Mouse (Mus musculus) kidney, adult 18-20 months (tissue): ENCODE results near the gene Vps37c.

Experiments used
- DNase-seq: peaks from one replicate; pipeline ENCODE4 v3.0.0; 2021

The Vps37c gene

DNA sequence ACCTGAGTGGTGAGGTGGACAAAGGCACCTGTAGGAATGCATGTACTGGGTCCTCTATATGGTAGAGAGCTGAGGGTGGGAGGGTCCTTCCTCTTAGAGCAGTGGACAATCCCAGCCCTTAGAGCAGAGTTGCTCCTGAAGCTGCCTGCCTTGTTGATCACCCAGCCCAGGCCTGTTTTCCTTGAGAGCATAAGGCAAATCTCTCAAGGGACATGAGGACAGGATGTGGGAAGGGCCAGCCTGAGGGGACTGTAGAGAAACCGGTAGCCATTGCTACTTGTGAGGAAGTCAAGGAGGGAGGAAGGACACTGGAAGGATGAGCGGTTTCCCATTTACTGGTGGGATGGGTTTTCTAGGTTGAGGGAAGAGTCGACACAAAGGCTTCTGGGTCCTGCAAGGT, 54.0 kb downstream of the Vps37c start:
- DNase-seq = no peak

DNA sequence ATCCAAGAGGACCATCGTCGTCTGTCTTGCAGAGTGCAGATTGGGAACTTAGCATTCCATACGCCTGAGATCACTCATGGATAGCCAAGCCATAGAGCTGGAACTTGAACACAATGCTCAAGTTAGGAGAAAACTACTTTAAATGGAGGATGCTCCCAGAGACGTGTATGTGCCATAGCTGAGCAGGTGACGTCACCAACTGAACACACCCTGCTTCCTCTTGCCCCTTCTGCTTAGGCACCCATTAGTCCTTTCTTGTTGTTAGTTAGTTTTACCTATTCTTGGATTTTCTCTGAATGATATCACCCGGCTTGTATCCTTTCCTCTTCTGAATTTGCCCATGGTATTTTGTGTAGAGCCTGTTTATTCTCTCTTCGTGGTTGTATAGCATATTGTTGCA, 58.6 kb downstream of the Vps37c start:
- no peak for DNase-seq

DNA sequence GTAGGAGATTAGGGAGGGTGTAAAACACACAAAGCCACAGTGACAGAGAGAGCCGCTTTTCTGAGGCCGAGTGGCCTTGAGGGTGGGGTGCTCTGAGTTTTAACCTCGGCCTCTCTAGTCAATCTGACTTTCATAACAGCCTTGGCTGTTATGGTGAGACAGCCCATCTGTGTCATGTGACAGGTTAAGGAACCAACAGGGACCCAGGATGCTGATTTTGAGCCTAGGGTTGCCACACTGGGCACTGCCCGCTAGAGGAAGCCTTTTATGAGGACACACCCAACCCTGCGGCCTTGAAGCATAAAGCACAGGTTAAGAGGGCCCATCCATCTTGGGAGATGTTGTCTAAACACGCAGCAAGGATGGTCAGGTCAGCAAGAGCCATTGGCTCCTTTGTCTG, 59.2 kb downstream of the Vps37c start:
- DNase-seq = no peak

DNA sequence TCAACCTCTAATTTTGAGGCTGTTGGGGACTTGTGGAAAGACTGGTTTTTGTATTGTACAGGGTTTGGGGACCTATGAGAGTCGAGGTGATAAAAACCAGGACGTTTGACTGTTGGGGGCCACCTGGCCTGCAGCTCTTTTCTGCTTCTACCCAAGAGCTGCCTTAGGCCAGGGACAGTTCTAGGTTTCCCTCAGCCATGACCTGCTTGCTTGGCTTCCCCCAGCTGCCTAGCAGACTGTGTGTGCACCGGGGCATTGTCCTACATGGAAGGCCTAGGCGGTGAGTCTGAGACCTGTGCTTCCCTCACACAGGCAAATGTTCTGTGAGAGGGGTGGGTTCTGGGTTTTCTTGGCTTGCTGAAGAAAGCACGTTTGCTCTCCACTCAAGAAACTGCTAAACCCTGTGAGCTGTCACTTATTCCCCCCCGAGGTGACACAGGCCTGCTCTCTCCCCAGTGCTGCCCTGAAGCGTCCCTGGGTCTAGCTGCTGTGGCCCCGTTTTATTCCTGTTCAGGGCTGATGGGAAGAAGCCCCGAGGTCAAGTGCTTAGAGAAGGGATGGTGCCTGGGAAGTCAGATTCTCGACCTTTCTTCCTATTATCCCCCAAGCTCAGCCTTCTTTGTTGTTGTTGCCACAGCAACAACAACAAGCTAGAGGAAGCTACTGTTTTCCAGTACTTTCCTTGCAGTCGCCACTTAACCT, 60.0 kb downstream of the Vps37c start:
- DNase-seq = no peak

DNA sequence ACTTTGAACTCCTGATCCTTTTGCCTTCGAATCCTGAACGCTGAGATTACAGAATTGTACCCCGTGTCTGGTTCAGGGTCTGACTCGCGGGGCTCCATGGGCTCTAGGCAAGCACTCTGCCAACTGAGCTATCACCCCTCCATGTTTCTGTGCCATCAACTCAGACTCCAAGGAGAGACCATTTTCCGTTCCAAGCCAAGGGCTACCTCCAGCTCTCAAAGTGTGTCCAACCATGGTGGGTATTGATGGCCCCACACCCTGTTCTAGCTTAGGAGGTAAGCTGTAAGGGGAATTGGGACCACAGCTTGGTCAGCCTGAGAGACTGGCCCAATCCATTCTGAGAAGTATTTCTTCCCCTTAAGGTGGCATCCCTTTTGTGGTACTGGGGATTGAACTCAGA, 60.8 kb downstream of the Vps37c start:
- DNase-seq = no peak

DNA sequence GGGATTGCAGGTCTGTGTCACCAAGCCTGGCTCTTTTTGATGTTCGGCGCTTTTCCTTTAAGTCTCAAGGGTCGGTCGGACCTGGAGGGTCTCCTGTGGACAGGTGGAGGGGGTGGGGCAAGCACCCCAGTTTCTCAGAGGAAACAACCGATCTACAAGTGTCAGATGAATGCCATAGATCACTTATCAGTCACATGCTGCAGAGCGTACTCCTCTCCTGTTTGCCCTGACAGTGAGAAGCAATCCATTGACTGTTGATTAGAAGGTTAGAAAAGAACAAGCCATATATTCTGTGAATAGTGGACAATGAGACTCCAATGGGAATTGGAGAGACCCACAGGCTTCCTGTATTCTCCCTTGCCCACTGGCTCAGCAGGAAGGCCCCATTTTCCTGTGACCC, 61.6 kb downstream of the Vps37c start:
- DNase-seq = no peak

DNA sequence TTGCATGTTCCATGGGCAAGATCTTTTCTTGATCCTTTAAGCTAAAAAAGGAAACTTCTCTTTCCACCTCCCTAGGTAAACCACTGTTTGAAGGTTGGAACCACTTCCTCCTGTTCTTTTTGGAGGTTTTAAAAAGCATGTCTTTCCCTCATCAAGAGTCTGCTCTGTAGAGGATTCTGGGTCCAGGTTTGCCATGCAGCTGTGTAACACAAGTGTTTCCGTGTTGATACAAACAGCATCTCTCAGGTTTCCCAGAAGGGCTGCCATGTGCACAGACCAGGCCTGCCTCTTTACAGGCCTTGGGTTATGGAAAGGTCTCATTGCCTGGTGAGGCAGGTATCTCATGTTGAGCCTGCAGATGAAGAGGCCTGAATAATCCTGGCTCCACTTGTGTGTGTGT, 63.1 kb downstream of the Vps37c start:
- DNase-seq = no peak

DNA sequence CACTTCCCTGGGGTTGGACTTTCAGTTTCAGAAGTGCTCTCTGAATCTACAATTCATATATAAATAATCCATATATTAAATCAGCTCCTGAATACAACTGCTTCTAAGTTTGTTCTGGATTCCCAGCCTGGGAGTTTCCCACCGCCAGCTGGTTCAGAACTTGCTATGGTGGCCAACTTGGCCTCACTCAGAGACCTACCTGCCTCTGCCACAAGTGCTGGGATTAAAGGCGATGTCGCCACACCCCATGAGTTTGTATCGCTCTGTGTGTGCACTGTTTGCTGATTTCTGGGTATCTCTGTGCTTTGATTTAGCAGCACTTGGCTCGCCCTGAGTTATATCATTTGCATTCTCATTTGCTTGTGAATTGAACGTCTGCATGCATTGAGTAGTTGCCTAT, 63.6 kb downstream of the Vps37c start:
- no peak for DNase-seq

DNA sequence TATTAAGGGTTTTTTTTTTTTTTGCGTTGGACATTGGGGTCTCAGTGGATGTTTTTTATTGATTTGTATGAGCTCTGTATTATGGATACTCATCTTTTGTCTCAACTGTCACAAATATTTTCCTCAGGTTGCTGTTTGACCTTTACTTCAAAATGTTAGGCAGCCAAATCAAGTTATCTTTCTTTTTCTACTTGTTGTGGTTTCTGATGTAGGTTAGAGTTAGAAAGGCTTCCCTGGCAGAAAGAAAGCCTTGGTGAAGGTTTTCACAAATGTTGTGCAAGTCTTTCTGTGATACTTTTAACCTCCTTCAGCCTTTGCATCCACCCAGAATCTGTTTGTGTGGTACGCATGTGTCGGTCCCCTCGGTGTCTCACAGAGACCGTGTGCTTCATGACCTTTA, 64.1 kb downstream of the Vps37c start:
- no peak for DNase-seq

DNA sequence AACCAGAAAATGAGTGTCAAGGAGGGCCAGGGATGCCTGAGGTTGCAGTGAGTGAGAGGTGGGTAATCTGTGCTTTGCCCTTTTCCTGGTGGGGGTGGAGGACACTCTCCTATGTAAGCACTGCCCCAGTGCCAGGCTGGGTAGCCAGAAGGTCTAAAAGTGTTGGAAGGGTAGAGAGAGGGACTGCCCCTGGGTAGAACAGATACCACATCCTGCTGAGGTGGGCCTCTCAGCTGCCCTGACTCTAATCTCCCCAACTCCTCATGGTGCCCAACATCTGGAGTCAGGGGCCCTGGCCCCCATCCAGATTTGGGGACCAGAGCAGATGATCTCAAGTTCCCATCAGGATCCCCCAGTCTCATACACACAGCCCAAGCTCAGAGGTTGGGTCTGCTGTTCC, 68.6 kb downstream of the Vps37c start:
- no peak for DNase-seq

DNA sequence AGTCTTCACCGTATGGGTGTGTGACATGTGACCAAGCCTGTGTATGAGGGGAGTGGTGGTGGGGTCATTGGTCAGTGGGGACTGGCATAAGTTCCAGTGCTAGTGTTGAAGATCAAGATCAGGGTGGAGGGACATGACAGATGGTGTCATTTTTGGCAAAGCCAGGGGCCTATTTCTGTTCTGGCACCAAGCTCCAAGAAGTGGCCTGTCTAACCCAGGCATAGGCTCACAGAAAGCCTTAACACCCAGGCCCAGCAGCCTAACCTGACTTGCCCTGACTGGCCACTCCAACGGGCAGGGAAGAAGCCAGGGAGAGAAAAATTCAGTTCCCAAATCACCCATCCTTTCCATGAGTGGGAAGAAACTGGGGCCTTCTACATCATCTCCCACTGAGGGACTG, 69.0 kb downstream of the Vps37c start:
- no peak for DNase-seq

DNA sequence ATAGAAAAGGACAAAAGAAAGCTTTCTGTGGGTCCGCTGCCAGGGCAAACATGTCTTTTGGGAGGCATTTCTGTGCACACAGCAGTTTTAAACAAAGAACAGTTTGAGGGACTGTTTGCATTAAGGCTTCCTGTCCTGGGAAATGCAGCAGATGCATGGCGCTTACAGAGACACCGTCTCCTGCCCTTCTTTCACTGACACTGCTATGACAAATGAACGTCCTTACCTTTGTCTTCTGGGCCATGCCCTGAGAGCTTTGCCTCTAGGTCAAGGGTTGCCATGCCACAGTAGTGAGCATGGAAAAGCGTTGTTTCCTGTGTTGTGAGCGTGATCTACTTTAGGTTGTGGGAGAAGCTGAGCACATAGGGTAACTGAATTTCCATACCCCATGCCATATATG, 70.2 kb downstream of the Vps37c start:
- no peak for DNase-seq

DNA sequence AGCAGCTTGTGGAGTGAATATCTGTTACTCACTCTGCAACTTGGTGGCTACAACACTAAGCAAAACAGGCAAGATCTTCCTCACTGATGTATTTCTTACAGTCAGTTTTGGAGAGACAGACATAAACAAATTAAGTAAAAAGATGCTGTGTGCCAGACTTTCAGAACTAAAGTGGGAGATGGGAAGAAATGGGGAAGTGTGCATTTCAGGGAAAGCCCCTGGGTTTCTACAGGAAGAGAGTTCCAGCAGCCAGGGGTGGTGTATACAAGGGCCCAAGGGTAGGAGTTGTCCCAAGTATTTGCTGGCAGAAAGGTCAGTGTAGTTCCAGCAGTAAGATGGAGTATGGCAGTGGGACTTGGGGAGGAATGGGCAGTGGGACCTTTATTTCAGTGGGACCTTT, 71.0 kb downstream of the Vps37c start:
- no peak for DNase-seq

DNA sequence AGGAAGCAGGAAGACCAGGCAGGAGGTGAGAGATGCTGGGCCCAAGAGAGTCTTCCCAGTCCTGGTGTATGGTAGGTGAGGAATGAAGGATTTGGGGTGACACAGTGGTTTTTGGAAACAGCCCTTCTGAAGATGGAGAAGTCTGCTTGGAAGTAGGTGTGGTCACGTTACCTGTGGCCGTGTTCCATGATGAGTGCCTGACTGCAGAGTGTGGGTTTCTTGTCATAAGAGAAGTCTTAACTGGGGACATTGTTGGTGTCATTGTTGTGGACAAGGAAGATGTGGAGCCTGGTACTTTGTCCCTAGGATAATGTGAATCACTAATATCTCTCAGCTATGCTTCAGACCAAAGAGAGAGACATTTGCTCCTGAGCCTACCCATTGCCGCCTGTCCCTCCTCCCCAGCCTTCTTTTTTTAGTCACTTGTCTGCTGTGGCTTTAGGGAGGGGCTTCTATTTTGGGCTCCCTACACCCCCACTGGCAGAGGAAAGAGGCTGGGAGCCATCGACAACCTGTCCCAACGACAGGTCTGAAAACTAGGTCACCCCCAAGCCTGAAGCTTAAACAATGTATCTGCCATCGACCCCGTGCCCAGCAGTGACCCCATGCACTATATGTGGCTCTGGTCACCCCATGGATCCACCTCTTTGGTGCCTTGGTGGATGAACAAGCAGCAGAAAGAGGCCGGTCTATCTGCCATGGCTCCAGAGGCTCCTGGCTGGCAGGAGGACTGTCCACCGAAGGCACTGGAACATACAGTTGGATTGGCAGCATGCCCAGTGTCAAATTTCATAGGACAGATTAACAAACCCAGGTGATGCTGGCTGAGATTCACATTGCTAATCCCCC, 71.7 kb downstream of the Vps37c start:
- DNase-seq = no peak

DNA sequence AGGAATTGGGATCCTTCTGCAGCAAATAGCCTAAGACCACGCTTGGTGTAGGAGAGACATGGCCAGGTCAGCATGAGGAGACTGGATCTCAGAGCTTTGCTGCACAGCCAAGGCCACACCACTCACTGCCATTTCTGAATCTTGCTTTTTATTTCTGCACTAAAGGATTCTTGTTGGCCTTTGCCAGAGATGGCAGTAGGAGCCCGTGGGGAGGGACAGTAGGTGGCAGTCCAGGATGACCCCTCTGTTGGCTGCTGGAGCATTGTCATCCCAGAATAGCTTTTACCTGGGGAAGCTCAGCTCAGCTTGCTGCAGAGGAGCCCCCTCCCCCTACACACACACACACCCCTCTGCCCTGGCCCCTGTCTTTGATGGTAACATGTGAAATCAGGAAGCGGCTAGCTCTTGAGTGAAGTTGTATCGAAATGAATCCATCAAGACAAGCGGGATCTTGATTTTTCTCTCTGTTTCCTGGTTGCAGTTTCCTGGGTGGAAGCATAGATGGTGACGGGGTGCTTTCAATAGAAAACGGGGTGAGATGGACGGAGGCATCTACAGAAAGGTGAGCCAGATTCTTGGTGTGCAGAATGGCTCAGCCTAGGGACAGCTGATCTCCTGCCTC, 73.4 kb downstream of the Vps37c start:
- DNase-seq = no peak

DNA sequence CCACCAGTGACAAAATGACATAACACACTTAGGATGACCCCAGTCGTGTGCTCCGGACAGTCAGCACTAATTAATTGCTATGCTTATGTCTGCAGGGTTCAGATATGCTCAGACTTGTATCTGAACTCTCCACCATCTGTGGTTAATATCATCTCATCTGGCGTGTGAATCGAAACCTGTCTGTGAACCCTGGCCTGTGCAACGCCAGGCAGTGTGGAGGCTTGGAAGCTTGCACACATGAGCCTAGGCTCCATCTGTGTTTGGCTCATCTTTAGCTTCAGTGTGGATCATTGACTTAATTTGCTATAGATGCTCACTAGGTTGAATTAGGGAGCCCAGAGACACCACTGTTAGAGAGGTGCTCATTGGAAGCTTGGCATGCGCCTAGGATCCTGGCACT, 73.9 kb downstream of the Vps37c start:
- DNase-seq = no peak

DNA sequence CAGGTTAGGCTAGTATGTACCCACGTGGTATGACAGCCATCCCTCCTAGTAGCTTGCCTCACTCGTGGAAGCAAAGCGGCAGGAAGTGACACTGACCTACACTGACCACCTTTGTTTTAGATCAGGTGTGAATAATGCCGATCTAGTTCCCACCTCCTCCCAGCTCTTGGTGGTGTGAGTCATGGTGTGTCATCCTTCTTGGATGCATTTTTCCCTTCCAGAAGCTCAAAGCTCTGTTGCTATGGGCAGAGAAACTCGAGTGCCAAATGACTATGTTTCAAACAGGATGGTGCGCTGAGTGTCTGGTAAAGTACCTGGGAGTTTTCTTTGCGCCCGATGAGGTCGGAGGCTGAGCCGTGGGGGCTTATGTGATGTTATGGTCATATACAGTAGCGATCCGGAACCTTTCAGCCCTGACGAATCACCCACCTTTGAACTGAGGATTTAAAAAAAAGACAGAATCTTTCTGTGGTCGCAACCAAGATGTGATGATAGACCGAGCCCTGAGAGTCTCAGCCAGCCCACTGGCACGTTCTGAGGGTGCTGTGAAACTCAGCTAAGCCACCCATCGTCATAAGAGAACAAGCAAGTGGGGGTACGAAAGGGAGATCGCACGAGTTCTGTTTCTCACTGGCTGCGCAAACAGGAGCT, 75.0 kb downstream of the Vps37c start:
- no peak for DNase-seq
